Mouse (Mus musculus) bone marrow, adult 2 months (tissue): ENCODE data around the gene Skp1a. TPM values are rescaled to one million over a fixed set of nuclear protein-coding genes. Genes with fewer than 3 reads are reported as not detected.

Source experiments
- H3K27ac ChIP-seq: fragments of 200-500 bp; 2 replicates; pipeline ENCODE4 v1.5.1; 2012; ENCODE audit warnings: low read depth, mild to moderate bottlenecking, control low read depth, inconsistent platforms, low read length; ENCODE audit not compliant: control insufficient read depth, poor library complexity, insufficient read depth
- H3K4me1 ChIP-seq: fragments of 200-500 bp; 2 replicates; pipeline ENCODE4 v1.6.1; 2011; ENCODE audit warnings: low read length; ENCODE audit not compliant: control insufficient read depth, insufficient read depth
- H3K4me3 ChIP-seq: fragments of 200-500 bp; replicated peaks from 2 replicates; pipeline ENCODE3; 2011; ENCODE audit warnings: mild to moderate bottlenecking, low read depth, low read length, control low read depth; ENCODE audit not compliant: control insufficient read depth
- CTCF ChIP-seq: fragments of 200-500 bp; IDR thresholded peaks from 2 replicates; pipeline ENCODE4 v1.5.1; 2011; ENCODE audit warnings: low read length, control low read depth; ENCODE audit not compliant: control insufficient read depth, insufficient read depth
- POLR2A ChIP-seq: fragments of 200-500 bp; IDR thresholded peaks from 2 replicates; pipeline ENCODE4 v1.6.1; 2011; ENCODE audit warnings: low read depth, mild to moderate bottlenecking, control low read depth, low read length, borderline replicate concordance; ENCODE audit not compliant: control insufficient read depth
- WGBS: fragments of 180-500 bp; shearing (Covaris S2); methylation state at CpG from one replicate; pipeline ENCODE4 v1.1.7; 2018; 5-methylcytosine and 5-hydroxymethylcytosine counted together
- polyA plus RNA-seq: library from polyadenylated mRNA; stranded (reverse); fragments of >200 nt; gene quantifications from 2 replicates; pipeline ENCODE4 v1.2.4, GENCODE M21; 2011; ENCODE audit warnings: low replicate concordance; ENCODE audit not compliant: missing spikeins, insufficient read depth, insufficient read length

Skp1a gene
- polyA plus RNA-seq, 1 experiment = 171 TPM

GRCm38 (mm10) chr11:52278164-52278563, 46.4 kb downstream of the Skp1a start:
- no peak overlapping the region for H3K4me3 ChIP-seq
- no peak for TF ChIP-seq CTCF
- TF ChIP-seq POLR2A = no peak
- peaks cover 2% of the 10 kb centered on the region; the same call in 1 of the 2 replicates for H3K4me1 ChIP-seq
- H3K27ac ChIP-seq = no peak overlapping the region
- 77% methylated on average over 3 of the region's 3 CpGs for WGBS

DNA sequence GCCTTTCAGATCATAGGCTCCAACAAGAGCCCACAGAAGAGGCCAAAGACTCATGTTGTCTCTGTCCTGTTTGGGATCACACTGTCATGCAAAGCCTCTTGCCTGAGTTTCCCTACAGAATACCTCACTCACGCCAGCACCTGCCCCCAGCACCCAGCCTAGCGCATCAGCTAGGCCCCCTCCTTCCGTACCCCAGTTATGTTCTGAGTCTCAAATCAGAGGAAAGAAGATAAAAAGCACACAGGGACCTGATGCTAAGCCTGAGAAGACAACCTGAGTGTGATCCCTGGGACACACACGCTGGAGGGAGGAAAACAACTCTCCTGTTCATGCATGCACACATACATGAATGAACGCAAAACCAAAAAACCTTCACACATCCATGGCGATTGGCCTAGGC, 47.2 kb downstream of the Skp1a start:
- 88% methylated on average over 6 of the region's 6 CpGs for WGBS
- Histone ChIP-seq H3K4me1 (no peaks in the 10 kb centered on the region; the same call in 1 of the 2 replicates), H3K27ac (no peak overlapping the region), H3K4me3 (no peak overlapping the region)
- TF ChIP-seq CTCF = no peak
- no peak for TF ChIP-seq POLR2A

GRCm38 (mm10) chr11:52279611-52280145, 47.9 kb downstream of the Skp1a start:
- H3K4me1 ChIP-seq = no peaks in the 10 kb centered on the region; the same call in 1 of the 2 replicates
- WGBS = 80% methylated on average over 8 of the region's 8 CpGs
- no peak overlapping the region for H3K4me3 ChIP-seq
- H3K27ac ChIP-seq = no peak overlapping the region
- no peak for TF ChIP-seq POLR2A
- no peak for TF ChIP-seq CTCF

DNA sequence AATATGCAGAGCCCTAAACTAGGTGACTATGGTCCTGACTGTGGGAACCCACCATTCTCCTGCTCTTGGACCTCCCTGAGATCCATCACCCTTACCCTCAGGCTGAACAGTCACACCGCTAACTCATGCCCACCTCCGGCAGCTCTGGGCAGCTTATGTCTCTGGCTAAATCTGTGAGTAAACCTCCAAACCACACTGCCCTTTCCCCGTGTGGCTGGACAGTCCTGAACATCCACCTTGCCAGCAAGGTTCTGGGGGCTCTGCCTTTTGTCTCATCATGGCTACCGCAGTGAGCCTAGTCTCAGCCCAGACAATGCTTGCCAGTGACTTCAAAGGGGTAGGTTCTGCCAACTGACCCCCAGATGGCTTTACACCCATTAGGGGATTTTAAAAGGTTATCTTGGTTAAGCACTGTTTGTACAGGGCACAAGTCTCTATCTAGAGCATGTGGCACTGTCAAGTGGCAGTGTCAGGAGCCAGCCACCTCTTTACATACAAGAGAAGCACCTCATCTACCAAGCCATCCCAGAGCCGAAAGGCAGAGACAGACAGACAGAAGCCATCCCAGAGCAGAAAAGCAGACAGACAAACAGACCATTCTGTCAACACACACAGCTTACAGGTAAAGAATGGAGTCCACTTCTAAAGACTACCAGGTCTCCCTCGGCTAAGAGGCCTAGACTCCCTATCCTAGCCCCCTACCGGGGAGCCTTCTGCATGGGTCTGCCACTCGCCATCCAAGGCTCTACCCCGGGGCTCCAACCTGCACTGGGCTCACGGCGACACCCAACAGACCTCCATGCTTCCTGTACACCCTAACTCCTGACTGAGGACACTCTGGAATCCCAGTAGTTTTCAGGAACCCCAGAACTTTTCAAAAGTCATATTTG, 49.0 kb downstream of the Skp1a start:
- 84% methylated on average over 11 of the region's 11 CpGs for whole genome bisulfite sequencing
- TF ChIP-seq CTCF = no peak
- no peak for TF ChIP-seq POLR2A
- H3K4me1 ChIP-seq = no peaks in the 10 kb centered on the region; the same call in 1 of the 2 replicates
- no peak overlapping the region for H3K4me3 ChIP-seq
- H3K27ac ChIP-seq = peak overlapping the region; percentile 25; the same call in 1 of the 2 replicates

GRCm38 (mm10) chr11:52281568-52282328, 50.0 kb downstream of the Skp1a start:
- 52% methylated on average over 19 of the region's 19 CpGs for WGBS
- peak overlapping the region; percentile 44 for H3K4me3 ChIP-seq
- no peak for TF ChIP-seq POLR2A
- TF ChIP-seq CTCF = no peak
- H3K27ac ChIP-seq = peak overlapping the region; percentile 43; the same call in 1 of the 2 replicates
- H3K4me1 ChIP-seq = no peaks in the 10 kb centered on the region; the same call in 1 of the 2 replicates

GRCm38 (mm10) chr11:52282420-52282773, 50.6 kb downstream of the Skp1a start:
- Histone ChIP-seq H3K4me1 (no peaks in the 10 kb centered on the region; the same call in 1 of the 2 replicates), H3K4me3 (peak overlapping the region; percentile 15), H3K27ac (no peak overlapping the region; the same call in 1 of the 2 replicates)
- 9% methylated on average over 19 of the region's 19 CpGs for WGBS
- TF ChIP-seq POLR2A (no peak), CTCF (no peak)

DNA sequence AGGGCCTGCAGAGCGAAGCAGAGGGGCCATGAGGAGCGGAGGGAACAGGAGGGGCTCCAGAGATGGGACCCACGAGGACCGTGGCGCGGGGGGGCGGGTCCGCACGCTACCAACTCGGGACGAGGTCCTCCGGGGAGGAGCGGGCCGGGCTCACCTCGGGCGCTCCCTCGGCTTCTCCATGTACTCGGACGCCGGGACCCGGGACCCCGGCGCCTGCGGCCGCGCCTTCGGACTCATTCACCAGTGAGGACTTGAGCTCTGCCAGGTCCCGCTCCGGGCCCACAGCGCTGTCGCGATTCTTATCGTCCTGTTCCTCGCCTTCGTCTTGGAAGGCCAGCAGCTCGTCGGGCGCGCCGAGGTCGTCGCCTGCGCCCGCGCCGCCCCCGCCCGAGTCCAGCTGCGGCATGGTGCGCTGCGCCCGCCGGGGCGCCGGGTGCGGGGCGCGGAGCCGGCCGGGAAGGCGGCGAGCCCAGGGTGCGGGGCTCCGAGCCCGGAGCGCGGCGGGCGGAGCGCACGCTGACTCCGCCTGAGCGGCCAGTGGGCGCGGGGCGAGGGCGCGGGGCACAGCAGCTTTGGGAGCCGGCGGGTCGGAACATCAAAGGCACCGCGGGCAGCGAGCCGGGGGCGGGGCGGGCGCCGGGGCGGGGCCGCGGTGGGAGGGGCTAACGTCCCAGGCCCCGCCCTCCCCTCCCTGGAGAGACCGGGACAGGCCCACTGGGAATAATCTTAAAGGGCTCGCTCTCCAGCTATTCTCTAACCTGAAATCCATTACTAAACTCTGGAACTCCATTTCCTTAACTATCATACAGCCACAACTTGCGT, 51.2 kb downstream of the Skp1a start, which contains the start of gene Tcf7:
Gene Tcf7, minus strand, starts transcription at position 241 of the 822 bp plus-strand sequence.
- H3K4me3 ChIP-seq = peak within 1 kb of the TSS; percentile 22
- TF ChIP-seq POLR2A = no peak
- no peak for TF ChIP-seq CTCF
- H3K4me1 ChIP-seq = no peaks in the 10 kb centered on the region; the same call in 1 of the 2 replicates
- H3K27ac ChIP-seq = peak within 1 kb of the TSS; percentile 43; the same call in 1 of the 2 replicates
- WGBS = 1% methylated on average over 96 of the region's 97 CpGs
